Mouse (Mus musculus): Measurements from ENCODE around the gene Olfr307.

DNA sequence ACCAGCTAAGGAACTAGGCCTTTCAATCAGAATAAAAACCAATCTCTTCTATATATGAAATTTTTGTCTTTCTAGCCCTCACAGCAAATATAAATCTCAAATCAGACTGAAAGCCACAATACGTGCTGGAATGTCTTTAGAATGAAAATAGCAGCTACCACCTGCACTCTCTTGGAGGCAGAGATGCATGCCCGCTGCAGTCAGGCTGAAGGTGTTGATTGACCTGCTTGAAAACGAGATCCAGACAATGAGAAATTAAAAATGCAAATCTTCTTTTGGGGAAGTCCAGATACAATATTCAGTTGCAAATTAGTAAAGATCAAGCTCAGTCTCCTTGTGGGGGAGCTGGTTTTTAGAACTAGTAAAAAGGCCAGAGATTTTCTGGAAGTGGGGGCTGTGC lies 6.9 kb upstream of the Olfr307 start:
- TF ChIP-seq GATA1 (IDR thresholded peaks at IDR 0.05; ENCODE audit: borderline replicate concordance, low read length), result no peak
- no peak for TF ChIP-seq FLI1 (IDR thresholded peaks at IDR 0.05; ENCODE audit: low read length)
